Mouse (Mus musculus) neural tube, embryonic 10.5 days (tissue): Measurements from ENCODE around the gene Dhps.
"Not testable (repeated sequence)": the region's sequence is repeated elsewhere in the genome, so short reads cannot be mapped to it uniquely, and the experiment has no call there.

Experiments
- DNase-seq: peaks from one replicate; pipeline ENCODE4 v3.0.0-alpha.2; 2017; ENCODE audit warnings: low spot score; ENCODE audit errors: extremely low spot score

The Dhps gene

DNA sequence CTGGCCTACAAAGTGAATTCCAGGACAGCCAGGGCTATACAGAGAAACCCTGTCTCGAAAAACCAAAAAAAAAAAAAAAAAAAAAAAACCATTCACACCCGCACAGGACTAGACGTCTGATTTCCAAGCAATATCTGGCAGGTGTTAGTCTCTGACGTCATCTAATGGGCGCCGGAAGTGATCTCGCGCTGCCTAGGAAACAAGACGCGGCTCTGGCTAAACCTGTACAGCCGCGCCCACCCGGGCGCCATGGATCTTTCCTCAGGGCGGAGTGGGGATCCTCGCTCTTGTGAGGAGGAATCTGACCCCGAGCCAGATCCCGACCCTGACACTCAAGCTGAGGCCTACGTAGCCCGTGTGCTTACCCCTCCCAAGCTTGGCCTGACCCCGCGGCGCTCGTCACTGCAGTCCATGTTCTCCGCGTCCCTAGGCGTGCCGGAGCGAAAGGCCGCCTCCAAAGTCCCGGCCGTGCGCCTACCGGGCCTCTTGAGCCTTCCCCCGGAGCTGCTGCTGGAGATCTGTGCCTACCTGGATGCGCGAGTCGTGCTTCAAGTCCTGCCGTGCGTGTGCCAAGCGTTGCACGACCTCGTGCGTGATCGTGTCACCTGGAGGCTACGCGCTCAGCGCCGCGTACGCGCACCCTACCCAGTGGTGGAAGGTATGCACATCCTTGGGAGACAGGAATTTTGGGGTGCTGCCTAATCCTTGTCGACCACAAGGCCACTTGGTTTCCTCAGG is 11.5 kb upstream of the Dhps start, which contains the start of gene Fbxw9:
Gene Fbxw9, plus strand, starts transcription at position 177 of the 738 bp plus-strand sequence.
- peak; percentile 91 for DNase-seq

DNA sequence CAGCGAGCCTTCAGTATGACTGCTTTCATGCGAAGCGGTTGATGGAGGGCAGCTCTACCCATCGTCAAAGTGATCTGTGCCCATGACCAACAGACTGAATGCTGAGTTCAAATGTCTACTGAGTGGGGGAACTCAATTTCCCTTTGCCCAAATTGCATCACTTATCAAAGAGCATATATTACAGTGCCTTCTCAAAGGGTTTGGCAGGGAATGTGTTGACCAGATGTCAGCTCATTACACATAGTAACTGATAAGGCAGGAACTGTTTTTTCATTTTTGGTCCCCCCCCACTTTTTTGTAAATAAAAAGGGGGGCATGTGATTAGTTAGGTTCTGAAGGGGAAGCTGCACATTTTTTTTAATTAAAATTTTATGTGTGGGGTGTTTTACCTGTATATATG is 9.0 kb upstream of the Dhps start:
- DNase-seq = no peak

DNA sequence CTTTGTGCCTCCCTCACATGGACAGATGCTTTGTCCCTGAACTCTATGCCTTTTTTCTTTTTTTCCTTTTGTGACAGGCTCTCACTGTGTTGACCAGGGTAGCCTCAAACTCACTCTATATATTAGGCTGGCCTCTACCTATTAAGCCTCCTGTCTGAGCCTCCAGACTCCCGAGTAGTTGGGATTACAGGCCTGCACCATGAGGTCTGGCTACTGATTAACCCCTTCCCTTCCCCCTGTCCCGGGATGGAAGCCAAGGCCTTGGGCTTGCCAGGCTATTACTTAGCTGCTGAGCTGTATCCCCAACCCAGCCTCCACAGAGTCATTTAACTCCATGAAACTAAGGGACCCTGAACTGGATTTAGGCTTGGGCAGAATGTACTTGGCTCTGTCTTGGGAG is 6.3 kb upstream of the Dhps start:
- no peak for DNase-seq

- DNase-seq = no peak
Observed at GRCm38 (mm10) chr8:85067155-85067554, 4.4 kb upstream of the Dhps start.

DNA sequence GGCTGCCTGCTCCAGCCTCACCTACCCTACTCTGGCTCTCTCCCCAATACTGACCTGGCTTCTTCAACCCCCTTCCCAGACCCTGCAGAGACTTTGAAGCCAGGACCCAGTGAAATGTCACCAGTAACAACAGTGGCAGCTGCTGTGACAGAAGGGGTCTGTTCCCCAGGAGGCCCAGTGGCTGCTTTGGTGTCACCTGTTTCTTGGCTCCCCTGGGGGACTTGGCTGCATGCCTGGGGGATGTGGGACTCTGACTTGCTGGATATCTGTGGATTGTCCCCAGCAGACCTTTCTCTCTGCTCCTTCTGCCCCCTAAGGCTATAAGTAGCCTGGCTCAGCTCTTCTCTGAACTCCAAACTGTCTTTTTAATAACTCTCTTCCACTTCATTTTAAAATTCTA is 3.6 kb upstream of the Dhps start, which contains the start of gene Gm5741:
Gene Gm5741, minus strand, starts transcription at position 1 of the 400 bp plus-strand sequence.
- no peak for DNase-seq

DNA sequence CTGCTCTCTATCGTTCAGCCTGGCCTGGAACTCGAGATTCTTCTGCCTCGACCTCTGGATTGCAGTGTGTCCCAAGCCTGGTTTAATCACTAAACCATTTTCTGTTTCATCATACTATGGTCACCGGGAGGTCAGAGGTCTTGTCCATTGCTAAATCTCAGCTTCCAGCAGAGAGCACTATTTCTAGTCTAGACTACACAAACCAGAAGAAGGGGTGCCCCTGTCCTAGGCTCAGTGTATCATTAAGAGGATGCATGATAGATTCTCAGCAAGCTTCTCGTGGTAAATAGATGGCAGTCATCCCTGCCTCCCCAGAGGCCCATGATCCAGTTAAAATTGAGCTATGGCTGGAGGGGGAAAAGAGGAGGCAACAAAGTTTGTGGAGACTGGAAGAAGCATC is 516 bp upstream of the Dhps start:
- peak; percentile 45 for DNase-seq

DNA sequence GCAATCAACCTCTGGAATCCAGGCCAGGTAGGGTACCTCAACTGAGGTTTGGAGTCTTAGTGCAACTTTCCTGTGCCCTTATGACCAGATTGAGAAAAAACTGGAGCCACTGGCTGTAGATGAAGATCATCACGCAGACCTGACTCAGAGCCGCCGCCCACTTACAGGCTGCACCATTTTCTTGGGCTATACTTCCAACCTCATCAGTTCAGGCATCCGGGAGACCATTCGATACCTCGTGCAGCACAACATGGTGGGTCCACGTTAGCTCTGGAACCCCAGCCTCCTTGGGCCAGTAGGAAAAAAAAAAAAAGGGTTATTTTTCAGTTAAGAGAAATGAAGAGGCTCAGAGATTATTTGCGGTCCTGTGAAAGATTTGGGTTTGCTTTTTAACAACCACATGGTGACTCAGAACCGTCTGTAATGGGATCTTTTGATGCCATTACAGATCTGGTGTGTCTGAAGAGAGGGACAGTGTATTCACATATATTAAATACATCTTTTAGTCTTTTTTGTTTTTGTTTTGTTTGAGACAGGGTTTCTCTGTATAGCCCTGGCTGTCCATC is 890 bp downstream of the Dhps start:
- DNase-seq = no peak

- DNase-seq = no peak
Observed at GRCm38 (mm10) chr8:85073041-85073612, 1.6 kb downstream of the Dhps start.

DNA sequence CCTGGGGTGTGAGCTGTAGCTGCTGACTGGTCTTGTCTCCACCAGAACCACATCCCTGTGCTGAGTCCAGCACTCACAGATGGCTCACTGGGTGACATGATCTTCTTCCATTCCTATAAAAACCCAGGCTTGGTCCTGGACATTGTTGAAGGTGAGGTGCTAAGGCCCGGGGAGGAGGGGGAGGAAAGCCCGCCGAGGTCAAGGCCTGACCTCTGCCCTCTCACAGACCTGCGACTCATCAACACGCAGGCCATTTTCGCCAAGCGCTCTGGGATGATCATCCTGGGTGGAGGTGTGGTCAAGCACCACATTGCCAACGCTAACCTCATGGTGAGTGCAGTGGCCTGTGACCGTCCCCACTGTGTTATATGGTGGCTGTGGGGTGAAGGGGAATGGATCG is 2.6 kb downstream of the Dhps start:
- DNase-seq = no peak

GRCm38 (mm10) chr8:85074617-85075016 is 3.1 kb downstream of the Dhps start:
- DNase-seq = no peak

- no peak for DNase-seq
Observed at GRCm38 (mm10) chr8:85076001-85076400, 4.4 kb downstream of the Dhps start.

DNA sequence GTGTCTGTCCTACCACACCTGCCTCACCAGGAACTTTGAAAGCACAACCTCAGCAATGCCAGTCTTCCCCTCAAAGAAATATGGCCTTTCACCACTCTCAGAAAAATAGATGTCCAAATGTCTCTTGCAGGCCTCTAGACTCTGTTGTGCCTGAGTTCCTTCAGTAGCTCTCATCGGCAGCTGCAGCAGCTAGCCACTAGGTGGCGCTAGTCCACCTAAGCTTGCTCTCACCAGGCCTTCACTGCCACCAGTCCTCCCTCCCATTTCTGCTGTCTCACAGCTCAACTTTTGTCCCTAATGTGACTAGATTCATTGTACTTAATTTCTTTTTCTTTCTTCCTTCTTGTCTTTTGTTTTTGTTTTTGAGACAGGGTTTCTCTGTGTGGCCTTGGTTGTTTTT is 5.4 kb downstream of the Dhps start:
- DNase-seq = peak; percentile 76

- no peak for DNase-seq
Observed at GRCm38 (mm10) chr8:85080214-85080531, 8.6 kb downstream of the Dhps start.

GRCm38 (mm10) chr8:85080532-85081215 is 9.1 kb downstream of the Dhps start, which contains the start of gene Wdr83os:
Wdr83os (plus strand) TSS chr8:85080740.
- DNase-seq = peak; percentile 78

DNA sequence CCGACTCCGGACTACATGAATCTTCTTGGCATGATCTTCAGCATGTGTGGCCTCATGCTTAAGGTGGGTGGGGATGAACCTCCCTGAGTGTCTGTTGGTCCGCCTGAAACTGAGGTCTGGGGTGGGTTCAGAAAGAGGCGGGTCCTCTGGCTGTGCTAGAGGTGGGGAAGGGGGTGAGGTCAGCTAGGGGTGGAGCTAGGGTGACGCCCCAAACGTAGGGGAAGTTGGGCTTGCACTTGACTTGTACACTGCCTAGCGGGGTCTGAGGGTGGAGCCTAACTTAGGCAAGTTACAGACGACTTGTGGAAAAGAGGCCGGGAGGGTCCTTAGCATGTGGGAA is 9.6 kb downstream of the Dhps start, which contains the start of gene Wdr83:
Gene Wdr83, minus strand, starts transcription at position 91 of the 340 bp plus-strand sequence.
- no peak for DNase-seq

GRCm38 (mm10) chr8:85082169-85082568 is 10.6 kb downstream of the Dhps start:
- DNase-seq = not testable (repeated sequence)

GRCm38 (mm10) chr8:85083108-85083813 is 11.7 kb downstream of the Dhps start, which contains the start of gene Man2b1:
Man2b1 (plus strand) TSS chr8:85083270.
- peak; percentile 66 for DNase-seq

- no peak for DNase-seq
Observed at GRCm38 (mm10) chr8:85084633-85085032, 13.1 kb downstream of the Dhps start.

- no peak for DNase-seq
Observed at GRCm38 (mm10) chr8:85086238-85086637, 14.7 kb downstream of the Dhps start.

DNA sequence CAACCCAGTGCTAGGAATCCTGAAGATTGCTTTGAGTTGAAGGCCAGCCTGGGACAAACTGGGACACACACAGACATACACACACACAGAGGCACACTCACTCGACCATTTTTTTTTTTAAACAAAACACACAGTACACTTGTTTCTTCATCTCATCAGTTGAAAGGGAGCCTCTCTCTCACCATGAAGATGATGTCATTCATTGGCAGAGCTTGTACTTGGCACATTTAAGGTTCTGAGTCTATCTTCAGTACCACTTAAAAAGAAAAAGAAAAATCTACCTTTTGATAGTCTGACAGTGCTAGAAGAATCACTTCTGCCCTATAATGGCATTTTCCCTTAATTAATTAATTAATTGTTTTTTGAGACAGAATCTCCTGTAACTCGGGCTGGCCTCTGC is 17.2 kb downstream of the Dhps start:
- DNase-seq = no peak

DNA sequence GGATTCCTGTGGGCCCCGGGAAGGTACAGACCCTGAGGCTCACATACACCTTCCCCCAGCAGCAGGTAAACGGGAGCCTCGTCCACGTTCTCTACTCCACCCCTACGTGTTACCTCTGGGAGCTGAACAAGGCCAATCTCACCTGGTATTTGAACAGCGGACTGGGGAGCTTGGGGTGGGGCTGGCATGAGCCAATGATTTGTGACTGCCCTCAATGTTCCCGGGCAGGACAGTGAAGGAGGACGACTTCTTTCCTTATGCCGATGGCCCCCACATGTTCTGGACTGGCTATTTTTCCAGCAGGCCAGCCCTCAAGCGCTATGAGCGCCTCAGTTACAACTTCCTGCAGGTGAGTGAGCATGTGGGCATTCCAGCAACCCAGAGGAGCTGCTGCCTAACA is 19.3 kb downstream of the Dhps start:
- DNase-seq = no peak
